Mouse (Mus musculus) megakaryocyte, embryonic 14.5 days (primary cell): ENCODE data around the gene Ptk6.

Experiments
- FLI1 ChIP-seq: IDR thresholded peaks from 2 replicates; pipeline ENCODE4 v1.6.1; 2012; ENCODE audit warnings: low read length, inconsistent platforms, mixed read lengths
- GATA1 ChIP-seq: IDR thresholded peaks from 3 replicates; pipeline ENCODE4 v1.6.1; 2012; ENCODE audit warnings: mixed read lengths, low read length, inconsistent platforms, borderline replicate concordance

DNA sequence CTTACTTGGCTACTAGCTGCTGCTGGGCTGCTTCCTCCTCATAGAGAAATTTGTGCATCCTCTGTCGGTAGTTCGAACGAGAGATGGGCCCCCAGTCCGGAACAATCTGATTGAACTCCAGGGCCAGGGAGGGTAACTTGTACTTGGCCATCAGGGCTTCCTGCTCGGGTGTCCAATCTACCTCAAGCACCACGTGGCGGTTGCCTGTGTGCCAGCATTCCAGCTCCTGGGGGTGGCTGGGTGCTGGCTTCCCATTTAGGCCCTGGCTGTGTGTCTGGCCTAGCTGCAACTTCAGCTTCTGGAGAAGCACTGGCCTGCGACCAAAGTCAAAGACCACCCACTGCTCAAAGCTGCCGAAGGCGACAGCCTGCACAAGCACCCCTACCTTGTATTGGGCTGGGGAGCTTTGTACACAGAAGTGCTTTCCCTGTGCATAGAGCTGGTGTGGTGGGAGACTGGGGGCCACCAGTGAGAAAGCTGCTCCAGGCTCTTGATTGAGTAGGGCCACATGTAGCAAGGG lies 35.6 kb upstream of the Ptk6 start:
- TF ChIP-seq GATA1 (no peak), FLI1 (no peak)
